In the genomic region with DNA sequence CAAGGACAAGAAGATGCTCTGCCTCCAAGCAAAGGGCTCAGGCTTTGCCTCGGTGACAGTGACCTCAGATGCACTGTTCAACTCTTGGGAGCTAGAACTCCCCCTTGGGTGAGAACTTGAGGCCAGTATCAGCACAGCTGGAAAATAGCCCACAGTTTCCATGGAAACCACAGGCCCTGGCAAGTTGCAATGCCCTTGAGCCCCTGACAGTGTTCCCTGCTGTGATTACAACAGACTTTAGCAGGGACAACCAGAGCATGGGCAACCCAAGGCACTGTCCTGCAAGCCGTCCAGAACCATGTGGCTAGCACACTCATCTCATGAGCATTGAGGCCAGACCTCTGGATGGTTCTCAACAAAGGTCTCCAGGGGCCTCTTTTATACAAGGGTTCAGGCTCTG, we compare ENCODE assay signal across 9 mouse cellular contexts. TPM values are rescaled to one million over a fixed set of nuclear protein-coding genes. Genes with fewer than 3 reads are reported as not detected.
DNase-seq lines count a peak whose midpoint lies in the region; ATAC-seq lines count a peak whose summit lies in the region.
"Had no signal": no experiment of that assay in that cellular context is flagged by ENCODE, and none has a peak within 500 bp of the region (broad histone marks: within the 10 kb centered on the region; RNA-seq: fewer than 3 reads in every experiment).

No protein-coding gene starts in this region.

- H3K4me3 ChIP-seq in forebrain, embryonic 14.5 days (ENCODE audit: low read depth, low read length): no peak overlapping the region
- no peak overlapping the region for H3K4me3 ChIP-seq in forebrain, embryonic 16.5 days (replicated peaks; ENCODE audit: low read length)
- H3K4me3 ChIP-seq in hindbrain, embryonic 12.5 days: no peak overlapping the region
- H3K4me3 ChIP-seq: limb, embryonic 13.5 days had no signal

- no peaks in the 10 kb centered on the region for H3K27me3 ChIP-seq in forebrain, embryonic 14.5 days (replicated peaks; ENCODE audit: control insufficient read depth, insufficient read depth, low read length)
- no peaks in the 10 kb centered on the region for H3K27me3 ChIP-seq in forebrain, embryonic 16.5 days (replicated peaks; ENCODE audit: control insufficient read depth, insufficient read depth, low read length)
- no peaks in the 10 kb centered on the region for H3K27me3 ChIP-seq in hindbrain, embryonic 12.5 days
- H3K27me3 ChIP-seq: limb, embryonic 13.5 days had no signal

- WGBS in forebrain, embryonic 14.5 days: 52% methylated on average over 2 of the region's 2 CpGs
- 54% methylated on average over 2 of the region's 2 CpGs for WGBS in forebrain, embryonic 16.5 days
- 47% methylated on average over 2 of the region's 2 CpGs for WGBS in hindbrain, embryonic 12.5 days

- peaks cover 5% of the 10 kb centered on the region; the same call in 1 of the 2 replicates for H3K4me1 ChIP-seq in forebrain, embryonic 14.5 days (ENCODE audit: control insufficient read depth, insufficient read depth, low read length)
- peaks cover 5% of the 10 kb centered on the region; the same call in 1 of the 2 replicates for H3K4me1 ChIP-seq in forebrain, embryonic 16.5 days (replicated peaks; ENCODE audit: control insufficient read depth, insufficient read depth, low read length)
- peaks cover 12% of the 10 kb centered on the region for H3K4me1 ChIP-seq in hindbrain, embryonic 12.5 days

- H3K27ac ChIP-seq in forebrain, embryonic 14.5 days (ENCODE audit: low read depth, low read length): no peak overlapping the region
- H3K27ac ChIP-seq in forebrain, embryonic 16.5 days (ENCODE audit: low read length): no peak overlapping the region
- no peak overlapping the region for H3K27ac ChIP-seq in hindbrain, embryonic 12.5 days
- H3K27ac ChIP-seq: limb, embryonic 13.5 days had no signal

- H3K36me3 ChIP-seq in forebrain, embryonic 14.5 days (ENCODE audit: control insufficient read depth, insufficient read depth, low read length): peaks cover 18% of the 10 kb centered on the region; the same call in 1 of the 2 replicates
- H3K36me3 ChIP-seq in forebrain, embryonic 16.5 days (ENCODE audit: control insufficient read depth, insufficient read depth): no peaks in the 10 kb centered on the region; the same call in 1 of the 2 replicates
- peaks cover 8% of the 10 kb centered on the region for H3K36me3 ChIP-seq in hindbrain, embryonic 12.5 days

- H3K4me2 ChIP-seq in forebrain, embryonic 14.5 days (ENCODE audit: low read length): no peak overlapping the region
- H3K4me2 ChIP-seq in forebrain, embryonic 16.5 days (ENCODE audit: low read length): no peak overlapping the region
- no peak overlapping the region for H3K4me2 ChIP-seq in hindbrain, embryonic 12.5 days (replicated peaks)
- H3K4me2 ChIP-seq: limb, embryonic 13.5 days had no signal

- H3K9me3 ChIP-seq in forebrain, embryonic 14.5 days (replicated peaks; ENCODE audit: control insufficient read depth, low read length): no peaks in the 10 kb centered on the region
- no peaks in the 10 kb centered on the region for H3K9me3 ChIP-seq in forebrain, embryonic 16.5 days (ENCODE audit: control insufficient read depth, low read length)
- H3K9me3 ChIP-seq in hindbrain, embryonic 12.5 days (replicated peaks): no peaks in the 10 kb centered on the region
- H3K9me3 ChIP-seq: limb, embryonic 13.5 days had no signal

- no peak for ATAC-seq in forebrain, embryonic 14.5 days
- no peak for ATAC-seq in forebrain, embryonic 16.5 days
- ATAC-seq in hindbrain, embryonic 12.5 days (ENCODE audit: low FRiP score): no peak

- no peak overlapping the region for H3K9ac ChIP-seq in forebrain, embryonic 14.5 days (ENCODE audit: low read length)
- H3K9ac ChIP-seq in forebrain, embryonic 16.5 days (replicated peaks; ENCODE audit: low read depth, low read length): no peak overlapping the region
- no peak overlapping the region for H3K9ac ChIP-seq in hindbrain, embryonic 12.5 days
- H3K9ac ChIP-seq: limb, embryonic 13.5 days had no signal

- peak; percentile 27 for DNase-seq in forebrain, embryonic 14.5 days (ENCODE audit: low spot score)
- peak; percentile 66 for DNase-seq in 3T3-L1 (ENCODE audit: low read depth, low spot score)
- DNase-seq in brain, adult 2 months (ENCODE audit: low read depth, low spot score): peak; percentile 71
- DNase-seq in kidney, adult 9 months: peak; percentile 24
- DNase-seq in neural tube, embryonic 10.5 days (ENCODE audit: extremely low spot score, low spot score): no peak
- DNase-seq in left cerebral cortex, adult 18-20 months (ENCODE audit: low spot score in 2 of 2): no peak

RNA-seq across cellular contexts. Expression of gene Lgals9, which starts 54.7 kb away (rescaled TPM):
- 8.6 and 8.7 TPM in 2 replicates for polyA plus RNA-seq in forebrain, embryonic 14.5 days (2014; fragmentation: Nextera tagmentation; extraction: Ambion mirVana)
- 6.8 and 8.3 TPM in 2 replicates for polyA plus RNA-seq in forebrain, embryonic 16.5 days (2015; fragmentation: Nextera tagmentation; extraction: Ambion mirVana)
- polyA plus RNA-seq in hindbrain, embryonic 12.5 days (2016; fragmentation: Nextera tagmentation; extraction: Ambion mirVana): 8.7 and 10.6 TPM in 2 replicates
- total RNA-seq in left cerebral cortex, adult 18-20 months (2021): 1 to 10 TPM; 4.6 to 5.1 TPM

Comparison
In these comparisons a context has a peak if more than half of its experiments do, and no peak if none do; other contexts are left out.
1. DNase-seq: peak in forebrain, embryonic 14.5 days (single experiment), 3T3-L1 (single experiment), brain, adult 2 months (single experiment) and kidney, adult 9 months (single experiment); none in neural tube, embryonic 10.5 days (single experiment) and left cerebral cortex, adult 18-20 months (0 of 2).